Mouse (Mus musculus) CH12.LX (cell line): ENCODE measurements at regions not wholly inside any gene's neighbourhood (a gene's known extent, or its start where the extent isn't known, plus 50 kb on each side); places are given as distances from the start of the nearest gene placed in this dataset.

Source experiments
- DNase-seq: peaks from one replicate; pipeline ENCODE4 v3.0.0-alpha.2; 2013; ENCODE audit errors: extremely low read depth
- H3K27ac ChIP-seq: 2 replicates; pipeline ENCODE4 v1.5.1; 2012; ENCODE audit warnings: low read depth, mild to moderate bottlenecking, control low read depth, moderate library complexity; ENCODE audit not compliant: insufficient read depth
- H3K27me3 ChIP-seq: replicated peaks from 2 replicates; pipeline ENCODE3; 2012; ENCODE audit warnings: inconsistent platforms
- H3K36me3 ChIP-seq, 2 experiments: replicated peaks in 1 of 2; 2 replicates each; pipeline versions ENCODE3 to v1.6.1; 2012; ENCODE audit warnings: inconsistent platforms in 1 of 2, low read length in 1 of 2, mild to moderate bottlenecking in 1 of 2, mixed read lengths in 1 of 2, moderate library complexity in 1 of 2; ENCODE audit not compliant: control insufficient read depth in 1 of 2, insufficient read depth in 1 of 2
- H3K4me1 ChIP-seq, 2 experiments: 2 replicates each; pipeline ENCODE4 v1.6.1; 2012; ENCODE audit warnings: inconsistent platforms in 1 of 2, moderate library complexity in 1 of 2; ENCODE audit not compliant: insufficient read depth in 2 of 2, control insufficient read depth in 1 of 2
- H3K4me2 ChIP-seq: 2 replicates; pipeline ENCODE4 v1.6.1; 2012; ENCODE audit warnings: low read depth, mild to moderate bottlenecking, control low read depth; ENCODE audit not compliant: poor library complexity, insufficient read depth, severe bottlenecking
- H3K4me3 ChIP-seq, 3 experiments: fragments of 150-350 bp in 1 of 3; sonication (generic) in 1 of 3; replicated peaks in 1 of 3; 2 replicates each; pipeline versions ENCODE3 to v1.5.1; 2011 to 2012; ENCODE audit warnings: low read depth in 2 of 3, low read length in 2 of 3, mild to moderate bottlenecking in 2 of 3, moderate library complexity in 2 of 3, control low read depth in 1 of 3, improper control_type of control experiment in 1 of 3, inconsistent platforms in 1 of 3, mixed read lengths in 1 of 3; ENCODE audit not compliant: poor library complexity in 1 of 3
- H3K79me2 ChIP-seq: replicated peaks from 2 replicates; pipeline ENCODE4 v1.6.1; 2012; ENCODE audit warnings: mild to moderate bottlenecking, moderate library complexity; ENCODE audit not compliant: control insufficient read depth, poor library complexity, insufficient read depth, severe bottlenecking; ENCODE audit errors: extremely low read depth
- H3K9ac ChIP-seq: 2 replicates; pipeline ENCODE4 v1.6.1; 2012; ENCODE audit warnings: low read depth, mild to moderate bottlenecking, control low read depth, moderate library complexity; ENCODE audit not compliant: insufficient read depth
- H3K9me3 ChIP-seq: replicated peaks from 2 replicates; pipeline ENCODE3; 2012; ENCODE audit warnings: low read length, inconsistent platforms, mixed read lengths
- CHD2 ChIP-seq: IDR thresholded peaks from 2 replicates; pipeline ENCODE4 v1.6.1; 2011; ENCODE audit warnings: low read length, improper control_type of control experiment
- ETS1 ChIP-seq: conservative IDR thresholded peaks from 2 replicates; pipeline ENCODE4 v1.6.1; 2012; ENCODE audit warnings: low read depth, mild to moderate bottlenecking, inconsistent platforms, low read length, improper control_type of control experiment, moderate library complexity
- JUN ChIP-seq: IDR thresholded peaks from 2 replicates; pipeline ENCODE4 v1.6.1; 2011; ENCODE audit warnings: low read depth, mild to moderate bottlenecking, low read length, improper control_type of control experiment, moderate library complexity; ENCODE audit not compliant: insufficient read depth
- JUND ChIP-seq: conservative IDR thresholded peaks from 2 replicates; pipeline ENCODE4 v1.6.1; 2011; ENCODE audit warnings: low read depth, low read length, improper control_type of control experiment
- MAZ ChIP-seq: IDR thresholded peaks from 2 replicates; pipeline ENCODE4 v1.6.1; 2012; ENCODE audit warnings: low read depth, mild to moderate bottlenecking, inconsistent platforms, low read length, improper control_type of control experiment, moderate library complexity
- NELFE ChIP-seq: IDR thresholded peaks from 2 replicates; pipeline ENCODE4 v1.6.1; 2011; ENCODE audit warnings: low read depth, low read length, improper control_type of control experiment
- NRF1 ChIP-seq: IDR thresholded peaks from 2 replicates; pipeline ENCODE4 v1.6.1; 2014; ENCODE audit warnings: low read depth, mild to moderate bottlenecking, inconsistent platforms, low read length, improper control_type of control experiment, moderate library complexity
- PAX5 ChIP-seq: IDR thresholded peaks from 2 replicates; pipeline ENCODE4 v1.6.1; 2012; ENCODE audit warnings: low read length, inconsistent platforms, mixed read lengths
- RAD21 ChIP-seq: IDR thresholded peaks from 2 replicates; pipeline ENCODE4 v1.6.1; 2011; ENCODE audit warnings: low read depth, mild to moderate bottlenecking, low read length, improper control_type of control experiment, moderate library complexity
- SMC3 ChIP-seq: IDR thresholded peaks from 2 replicates; pipeline ENCODE4 v1.6.1; 2011; ENCODE audit warnings: low read depth, low read length, improper control_type of control experiment
- TCF12 ChIP-seq: IDR thresholded peaks from 2 replicates; pipeline ENCODE4 v1.6.1; 2014; ENCODE audit warnings: low read depth, mild to moderate bottlenecking, inconsistent platforms, low read length, improper control_type of control experiment
- USF1 ChIP-seq: IDR thresholded peaks from 2 replicates; pipeline ENCODE4 v1.6.1; 2014; ENCODE audit warnings: low read depth, mild to moderate bottlenecking, inconsistent platforms, low read length, improper control_type of control experiment
- USF2 ChIP-seq: conservative IDR thresholded peaks from 2 replicates; pipeline ENCODE4 v1.6.1; 2011; ENCODE audit warnings: low read depth, low read length, improper control_type of control experiment
- ZC3H11A ChIP-seq: IDR thresholded peaks from 2 replicates; pipeline ENCODE4 v1.6.1; 2012; ENCODE audit warnings: low read depth, mild to moderate bottlenecking, inconsistent platforms, low read length, improper control_type of control experiment
- ZKSCAN1 ChIP-seq: IDR thresholded peaks from 2 replicates; pipeline ENCODE4 v1.6.1; 2012; ENCODE audit warnings: low read depth, inconsistent platforms, low read length, improper control_type of control experiment, borderline replicate concordance
- ZNF384 ChIP-seq: IDR thresholded peaks from 2 replicates; pipeline ENCODE4 v1.6.1; 2012; ENCODE audit warnings: low read depth, low read length, improper control_type of control experiment, inconsistent platforms
- dilution Hi-C: fragments of 300-500 bp; cut with MboI; formaldehyde crosslinking; loops from 2 replicates; pipeline ENCODE4 v1.14.3; 2020; ENCODE audit warnings: low sequenced_read_pairs; ENCODE audit not compliant: extremely low pct_unique_long_range_greater_than_20kb, extremely low pct_ligation_motif_present
- in situ Hi-C: fragments of 300-500 bp; cut with MboI; formaldehyde crosslinking; loops from 3 replicates; pipeline ENCODE4 v1.14.3; 2019; ENCODE audit warnings: low sequenced_read_pairs, low pct_ligation_motif_present, low pct_unique_long_range_greater_than_20kb, mixed read lengths

DNA sequence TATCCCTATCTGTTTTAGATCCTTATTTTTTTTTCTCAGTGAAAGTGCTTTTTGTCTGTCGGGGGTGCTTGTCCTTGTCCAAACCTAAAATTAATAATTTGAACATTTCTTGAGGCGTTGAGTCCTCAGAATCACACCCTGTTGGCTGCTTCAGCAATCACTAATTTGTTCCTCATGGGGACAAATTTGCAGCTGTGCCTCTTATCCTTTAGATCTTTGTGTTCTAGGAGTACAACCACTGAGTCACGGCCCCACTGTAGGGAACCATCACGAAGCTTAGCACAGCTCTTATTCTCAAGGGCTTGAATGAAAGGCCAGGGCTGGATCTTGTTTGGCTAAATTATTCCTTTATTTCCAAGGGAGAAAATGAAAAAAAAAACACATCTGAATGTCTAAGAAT lies 57.6 kb upstream of the Gm4737 start:
- TF ChIP-seq NELFE (no peak), ZNF384 (peak; percentile 21; the same call in 1 of the 2 replicates), USF1 (no peak)

DNA sequence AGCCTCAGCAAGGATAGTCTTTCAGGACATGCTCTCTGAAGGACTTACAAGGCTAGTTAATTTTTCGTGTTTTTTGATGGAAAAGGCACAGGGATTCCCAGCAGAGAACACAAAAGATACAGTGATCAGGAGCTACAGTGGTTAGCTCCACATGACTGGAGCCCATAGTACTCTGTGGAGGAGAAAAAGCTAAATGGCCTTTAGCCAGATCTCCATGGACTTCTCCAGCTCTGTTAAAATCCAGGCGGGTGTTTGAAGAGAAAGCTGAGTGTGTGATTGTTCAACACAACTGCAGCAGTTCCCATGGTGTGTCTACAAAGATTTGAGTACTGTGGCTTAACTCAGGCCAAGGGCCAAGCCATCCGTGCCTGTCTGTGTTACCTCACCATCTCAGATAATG lies 57.0 kb upstream of the Gm4737 start:
- H3K4me2 ChIP-seq, result peak overlapping the region; percentile 27; the same call in 1 of the 2 replicates
- dilution Hi-C loops, result no loop called here
- no peaks in the 10 kb centered on the region for H3K4me1 ChIP-seq
- no peaks in the 10 kb centered on the region for H3K27me3 ChIP-seq
- no peak for DNase-seq
- no peaks in the 10 kb centered on the region for H3K36me3 ChIP-seq
- H3K4me3 ChIP-seq, result no peak overlapping the region
- in situ Hi-C loops, result no loop called here
- H3K27ac ChIP-seq, result no peak overlapping the region
- no peaks in the 10 kb centered on the region for H3K79me2 ChIP-seq
- H3K9me3 ChIP-seq, result peaks cover 28% of the 10 kb centered on the region
- TF ChIP-seq USF2 (no peak), NRF1 (no peak), ZNF384 (no peak), JUN (no peak), ZC3H11A (no peak), ETS1 (no peak), CHD2 (no peak), ZKSCAN1 (no peak), MAZ (no peak), PAX5 (no peak), RAD21 (no peak), JUND (no peak), TCF12 (no peak), SMC3 (no peak)
- no peak overlapping the region for H3K9ac ChIP-seq

More for the DNA sequence above, 57.6 kb upstream of the Gm4737 start:
- H3K4me2 ChIP-seq, result peak overlapping the region; percentile 27; the same call in 1 of the 2 replicates
- no peak overlapping the region for H3K27ac ChIP-seq
- no peaks in the 10 kb centered on the region for H3K4me1 ChIP-seq
- no peaks in the 10 kb centered on the region for H3K79me2 ChIP-seq
- no peaks in the 10 kb centered on the region for H3K27me3 ChIP-seq
- H3K4me3 ChIP-seq, result no peak overlapping the region
- no peak for DNase-seq
- no peaks in the 10 kb centered on the region for H3K36me3 ChIP-seq
- in situ Hi-C loops, result no loop called here
- dilution Hi-C loops, result no loop called here
- no peak overlapping the region for H3K9ac ChIP-seq
- peaks cover 28% of the 10 kb centered on the region for H3K9me3 ChIP-seq
